Comparison of ENCODE assay signal across 24 mouse cellular contexts in genomic region chr13:76609425-76609824, GRCm38 (mm10).
DNase-seq lines count a peak whose midpoint lies in the region; ATAC-seq lines count a peak whose summit lies in the region.
"Had no signal": no experiment of that assay in that cellular context is flagged by ENCODE, and none has a peak within 500 bp of the region (broad histone marks: within the 10 kb centered on the region; RNA-seq: fewer than 3 reads in every experiment).

No protein-coding gene starts in this region.

- peak; percentile 99 for ATAC-seq in frontal cortex, adult (ENCODE audit: low TSS enrichment)
- 0 out of 2 replicates have a peak, but pooled peaks have one; percentile 32 for ATAC-seq in common myeloid progenitor, adult 5-6 weeks (replicated peaks; ENCODE audit: low read depth, poor library complexity, severe bottlenecking)
- ATAC-seq: activated CD4-positive, CD25-positive, alpha-beta regulatory T cell, adult 4 months; forebrain, embryonic 13.5 days; forebrain, embryonic 16.5 days; hindbrain, postnatal 0 days; inflammation-experienced regulatory T-cells, adult 6 months; intestine, embryonic 16.5 days had no signal

- intact Hi-C loops in heart, postnatal 14 days (cut with DNase I): no loop called here

- no peak for DNase-seq in frontal cortex, postnatal 25 days (ENCODE audit: low spot score in 2 of 2)
- peak; percentile 32 for DNase-seq in right cerebral cortex, adult 18-20 months
- no peak for DNase-seq in right cerebral cortex, postnatal 25 days
- DNase-seq in telencephalon, adult 2 months (ENCODE audit: low read depth, low spot score): peak; percentile 26
- no peak for DNase-seq in heart, postnatal 14 days
- DNase-seq in liver: no peak
- DNase-seq: adrenal gland, adult 8-10 months; adrenal gland, postnatal 25 days; cerebellum, adult 11 months; cerebellum, adult 2 months; cerebellum, adult 9-11 months; cerebellum, postnatal 25 days; gastrocnemius, postnatal 14 days; heart, adult 18-20 months; heart, postnatal 10 days; heart, postnatal 4 days had no signal

Comparison
In these comparisons a context has a peak if more than half of its experiments do, and no peak if none do; other contexts are left out.
1. DNase-seq: peak in right cerebral cortex, adult 18-20 months (single experiment) and telencephalon, adult 2 months (single experiment); none in frontal cortex, postnatal 25 days (0 of 2), right cerebral cortex, postnatal 25 days (single experiment), heart, postnatal 14 days (0 of 2) and liver (single experiment).